In the genomic region with DNA sequence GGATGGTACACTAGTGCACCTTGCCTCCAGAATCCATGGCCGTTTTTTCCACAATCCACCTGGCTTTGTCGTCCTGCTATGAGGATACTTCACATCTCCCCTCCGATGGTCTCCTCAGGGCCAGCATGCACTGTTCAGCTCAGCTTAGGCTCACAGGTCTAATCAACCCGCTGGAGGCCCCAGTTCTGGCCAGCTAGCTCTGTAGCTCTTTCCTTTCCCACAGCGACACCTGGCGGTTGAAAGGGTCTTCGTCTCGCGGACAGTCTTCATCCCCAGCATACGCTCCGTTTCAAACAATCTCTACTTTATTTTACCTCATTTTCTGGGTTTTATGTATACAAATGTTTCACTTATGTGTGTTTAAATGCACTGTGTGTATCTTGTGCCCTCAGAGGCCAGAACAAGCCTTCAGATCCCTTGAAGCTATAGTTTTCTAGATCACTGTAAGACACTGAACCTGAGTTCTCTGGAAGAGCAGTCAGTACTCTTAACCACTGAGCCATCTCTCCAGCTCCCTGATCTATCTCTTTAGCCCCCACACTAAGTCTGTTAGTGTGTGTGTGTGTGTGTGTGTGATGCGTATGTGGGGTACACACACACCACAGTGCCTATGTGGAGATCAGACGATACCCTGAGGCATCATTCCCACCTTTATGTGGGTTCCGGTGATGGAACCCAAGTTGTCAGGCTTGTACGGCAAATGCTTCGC, we compare ENCODE assay signal across 8 mouse cellular contexts. TPM values are rescaled to one million over a fixed set of nuclear protein-coding genes. Genes with fewer than 3 reads are reported as not detected.
DNase-seq lines count a peak whose midpoint lies in the region; ATAC-seq and TF ChIP-seq lines count a peak whose summit lies in the region.

No protein-coding gene starts in this region.

- TF ChIP-seq EP300 in liver, postnatal 0 days (IDR thresholded peaks at IDR 0.05; ENCODE audit: low read depth) = no peak
- TF ChIP-seq EP300 in stomach, postnatal 0 days (optimal IDR thresholded peaks at IDR 0.05) = no peak

- no peak overlapping the region for H3K4me3 ChIP-seq in E14TG2a.4 (replicated peaks; ENCODE audit: low read length)
- no peak overlapping the region for H3K4me3 ChIP-seq in forebrain, embryonic 13.5 days
- H3K4me3 ChIP-seq in liver, postnatal 0 days (ENCODE audit: low read depth, low read length) = no peak overlapping the region
- no peak overlapping the region for H3K4me3 ChIP-seq in neural tube, embryonic 13.5 days
- no peak overlapping the region for H3K4me3 ChIP-seq in stomach, postnatal 0 days (ENCODE audit: low read depth, low read length)

- H3K4me2 ChIP-seq in forebrain, embryonic 13.5 days = no peak overlapping the region
- H3K4me2 ChIP-seq in liver, postnatal 0 days (ENCODE audit: low read depth, low read length) = no peak overlapping the region
- H3K4me2 ChIP-seq in neural tube, embryonic 13.5 days = no peak overlapping the region
- no peak overlapping the region for H3K4me2 ChIP-seq in stomach, postnatal 0 days (replicated peaks; ENCODE audit: low read depth)

- 28% methylated on average over 16 of the region's 16 CpGs for WGBS in forebrain, embryonic 13.5 days
- 27% methylated on average over 16 of the region's 16 CpGs for WGBS in liver, postnatal 0 days (ENCODE audit: insufficient replicate concordance)
- 29% methylated on average over 16 of the region's 16 CpGs for WGBS in neural tube, embryonic 13.5 days
- WGBS in stomach, postnatal 0 days = 27% methylated on average over 16 of the region's 16 CpGs

- peaks cover 8% of the 10 kb centered on the region for H3K9me3 ChIP-seq in E14TG2a.4 (ENCODE audit: low read length)
- H3K9me3 ChIP-seq in forebrain, embryonic 13.5 days (replicated peaks) = no peaks in the 10 kb centered on the region
- H3K9me3 ChIP-seq in liver, postnatal 0 days (ENCODE audit: low read length) = no peaks in the 10 kb centered on the region
- 0 out of 2 replicates have a peak, but pooled peaks cover 6% of the 10 kb centered on the region for H3K9me3 ChIP-seq in neural tube, embryonic 13.5 days
- no peaks in the 10 kb centered on the region for H3K9me3 ChIP-seq in stomach, postnatal 0 days (ENCODE audit: control insufficient read depth, low read length)

- H3K27ac ChIP-seq in forebrain, embryonic 13.5 days = no peak overlapping the region
- no peak overlapping the region for H3K27ac ChIP-seq in liver, postnatal 0 days (ENCODE audit: low read depth)
- H3K27ac ChIP-seq in neural tube, embryonic 13.5 days (replicated peaks) = no peak overlapping the region
- H3K27ac ChIP-seq in stomach, postnatal 0 days (replicated peaks) = no peak overlapping the region

- peaks cover 14% of the 10 kb centered on the region for H3K27me3 ChIP-seq in E14TG2a.4 (ENCODE audit: insufficient read depth, low read length)
- peaks cover 5% of the 10 kb centered on the region; the same call in 1 of the 2 replicates for H3K27me3 ChIP-seq in forebrain, embryonic 13.5 days
- H3K27me3 ChIP-seq in liver, postnatal 0 days (ENCODE audit: insufficient read depth, low read length) = no peaks in the 10 kb centered on the region
- 0 out of 2 replicates have a peak, but pooled peaks cover 11% of the 10 kb centered on the region for H3K27me3 ChIP-seq in neural tube, embryonic 13.5 days
- H3K27me3 ChIP-seq in stomach, postnatal 0 days (ENCODE audit: control insufficient read depth, insufficient read depth, low read length) = no peaks in the 10 kb centered on the region

- DNase-seq in c-Kit-positive CD71-positive TER-119-positive erythroid progenitor cells, embryonic 14.5 days (ENCODE audit: low spot score) = peak; percentile 86
- DNase-seq in heart, postnatal 25 days (ENCODE audit: low spot score) = peak; percentile 50
- peak; percentile 92 for DNase-seq in layer of hippocampus, adult 11-12 months (ENCODE audit: low spot score)
- DNase-seq in liver, postnatal 0 days = peak; percentile 93
- peak; percentile 91 for DNase-seq in stomach, postnatal 0 days (ENCODE audit: low spot score)

- peak overlapping the region; percentile 50; the same call in 1 of the 2 replicates for H3K9ac ChIP-seq in forebrain, embryonic 13.5 days
- no peak overlapping the region for H3K9ac ChIP-seq in liver, postnatal 0 days (replicated peaks)
- H3K9ac ChIP-seq in neural tube, embryonic 13.5 days = no peak overlapping the region
- 0 out of 2 replicates have a peak overlapping the region, but pooled peaks have one; percentile 27 for H3K9ac ChIP-seq in stomach, postnatal 0 days (ENCODE audit: low read length)

- peaks cover 8% of the 10 kb centered on the region for H3K4me1 ChIP-seq in E14TG2a.4 (replicated peaks; ENCODE audit: low read depth, low read length)
- H3K4me1 ChIP-seq in forebrain, embryonic 13.5 days = no peaks in the 10 kb centered on the region; the same call in 1 of the 2 replicates
- H3K4me1 ChIP-seq in liver, postnatal 0 days (ENCODE audit: insufficient read depth) = no peaks in the 10 kb centered on the region
- no peaks in the 10 kb centered on the region for H3K4me1 ChIP-seq in neural tube, embryonic 13.5 days (replicated peaks)
- no peaks in the 10 kb centered on the region for H3K4me1 ChIP-seq in stomach, postnatal 0 days (replicated peaks; ENCODE audit: control insufficient read depth, insufficient read depth)

- intact Hi-C loops in heart, postnatal 25 days (cut with DNase I) = loop anchor here (1.0 to 2.0 kb wide), 2 partner anchors 30 to 60 kb away; no protein-coding TSS in a partner anchor

- H3K36me3 ChIP-seq in E14TG2a.4 (ENCODE audit: insufficient read depth, low read length) = no peaks in the 10 kb centered on the region
- no peaks in the 10 kb centered on the region for H3K36me3 ChIP-seq in forebrain, embryonic 13.5 days (ENCODE audit: poor library complexity, severe bottlenecking)
- H3K36me3 ChIP-seq in liver, postnatal 0 days (replicated peaks; ENCODE audit: insufficient read depth, low read length) = no peaks in the 10 kb centered on the region
- no peaks in the 10 kb centered on the region for H3K36me3 ChIP-seq in neural tube, embryonic 13.5 days
- H3K36me3 ChIP-seq in stomach, postnatal 0 days (ENCODE audit: control insufficient read depth, insufficient read depth, low read length) = no peaks in the 10 kb centered on the region

- peak; percentile 86 for ATAC-seq in forebrain, embryonic 13.5 days
- ATAC-seq in liver, postnatal 0 days = peak; percentile 83
- ATAC-seq in neural tube, embryonic 13.5 days (ENCODE audit: low read depth) = peak; percentile 90
- peak; percentile 85 for ATAC-seq in stomach, postnatal 0 days (ENCODE audit: low FRiP score, low TSS enrichment)

- peak; percentile 75 for TF ChIP-seq CTCF in E14TG2a.4 (conservative IDR thresholded peaks at IDR 0.05; ENCODE audit: low read length)
- TF ChIP-seq CTCF in liver, postnatal 0 days (IDR thresholded peaks at IDR 0.05; ENCODE audit: low read depth) = peak; percentile 96
- TF ChIP-seq CTCF in stomach, postnatal 0 days (IDR thresholded peaks at IDR 0.05; ENCODE audit: low read depth) = peak; percentile 94

RNA-seq across cellular contexts. Expression of gene Sema4a, which starts 6.3 kb away (rescaled TPM):
- 13.7 and 16.7 TPM in 2 replicates for polyA plus RNA-seq in forebrain, embryonic 13.5 days (2015; fragmentation: Nextera tagmentation; extraction: Ambion mirVana)
- total RNA-seq in heart, postnatal 25 days (2021) = 1 to 10 TPM; 1.9 to 3.7 TPM
- 27.3 and 30.0 TPM in 2 replicates for polyA plus RNA-seq in liver, postnatal 0 days (2015; fragmentation: Nextera tagmentation; extraction: Ambion mirVana)
- 19.7 and 21.8 TPM in 2 replicates for polyA plus RNA-seq in neural tube, embryonic 13.5 days (2015; fragmentation: Nextera tagmentation; extraction: Ambion mirVana)
- polyA plus RNA-seq in stomach, postnatal 0 days (2015; fragmentation: Nextera tagmentation; extraction: Ambion mirVana) = 27.9 and 32.7 TPM in 2 replicates

RNA-seq across cellular contexts. Expression of gene Slc25a44, which starts 42.3 kb away (rescaled TPM):
- polyA plus RNA-seq in forebrain, embryonic 13.5 days (2015; fragmentation: Nextera tagmentation; extraction: Ambion mirVana) = 23.0 and 26.2 TPM in 2 replicates
- 10 to 100 TPM; 11.2 to 13.2 TPM for total RNA-seq in heart, postnatal 25 days (2021)
- polyA plus RNA-seq in liver, postnatal 0 days (2015; fragmentation: Nextera tagmentation; extraction: Ambion mirVana) = 9.0 and 9.2 TPM in 2 replicates
- polyA plus RNA-seq in neural tube, embryonic 13.5 days (2015; fragmentation: Nextera tagmentation; extraction: Ambion mirVana) = 30.4 and 31.1 TPM in 2 replicates
- 9.7 and 9.8 TPM in 2 replicates for polyA plus RNA-seq in stomach, postnatal 0 days (2015; fragmentation: Nextera tagmentation; extraction: Ambion mirVana)

RNA-seq across cellular contexts. Expression of gene Lmna, which starts 42.5 kb away (rescaled TPM):
- 12.1 and 15.5 TPM in 2 replicates for polyA plus RNA-seq in forebrain, embryonic 13.5 days (2015; fragmentation: Nextera tagmentation; extraction: Ambion mirVana)
- total RNA-seq in heart, postnatal 25 days (2021) = 100 to 1,000 TPM; 121 to 132 TPM
- polyA plus RNA-seq in liver, postnatal 0 days (2015; fragmentation: Nextera tagmentation; extraction: Ambion mirVana) = 68.4 and 73.4 TPM in 2 replicates
- polyA plus RNA-seq in neural tube, embryonic 13.5 days (2015; fragmentation: Nextera tagmentation; extraction: Ambion mirVana) = 41.9 and 45.3 TPM in 2 replicates
- 250 and 267 TPM in 2 replicates for polyA plus RNA-seq in stomach, postnatal 0 days (2015; fragmentation: Nextera tagmentation; extraction: Ambion mirVana)

RNA-seq across cellular contexts. Expression of gene Pmf1, which starts 57.1 kb away (rescaled TPM):
- polyA plus RNA-seq in forebrain, embryonic 13.5 days (2015; fragmentation: Nextera tagmentation; extraction: Ambion mirVana) = 107 TPM in 2 replicates
- total RNA-seq in heart, postnatal 25 days (2021) = 10 to 100 TPM; 19.1 to 20.5 TPM
- polyA plus RNA-seq in liver, postnatal 0 days (2015; fragmentation: Nextera tagmentation; extraction: Ambion mirVana) = 59.5 and 64.3 TPM in 2 replicates
- 31.6 and 33.5 TPM in 2 replicates for polyA plus RNA-seq in neural tube, embryonic 13.5 days (2015; fragmentation: Nextera tagmentation; extraction: Ambion mirVana)
- polyA plus RNA-seq in stomach, postnatal 0 days (2015; fragmentation: Nextera tagmentation; extraction: Ambion mirVana) = 55.6 and 58.1 TPM in 2 replicates

Comparison
In these comparisons a context has a peak if more than half of its experiments do, and no peak if none do; other contexts are left out.
1. H3K9ac ChIP-seq: peak in forebrain, embryonic 13.5 days (single experiment) and stomach, postnatal 0 days (single experiment); none in liver, postnatal 0 days (single experiment) and neural tube, embryonic 13.5 days (single experiment).
2. Peak in every context shown above with its lines, with median percentiles within 50 percentile points of each other: CTCF ChIP-seq, DNase-seq and ATAC-seq.